Mouse (Mus musculus): Measurements from ENCODE around the gene 4930558K02Rik. TPM values are rescaled to one million over a fixed set of nuclear protein-coding genes. Genes with fewer than 3 reads are reported as not detected.

Gene 4930558K02Rik
- polyA plus RNA-seq, 1 experiment from 2014 or later: not detected

DNA sequence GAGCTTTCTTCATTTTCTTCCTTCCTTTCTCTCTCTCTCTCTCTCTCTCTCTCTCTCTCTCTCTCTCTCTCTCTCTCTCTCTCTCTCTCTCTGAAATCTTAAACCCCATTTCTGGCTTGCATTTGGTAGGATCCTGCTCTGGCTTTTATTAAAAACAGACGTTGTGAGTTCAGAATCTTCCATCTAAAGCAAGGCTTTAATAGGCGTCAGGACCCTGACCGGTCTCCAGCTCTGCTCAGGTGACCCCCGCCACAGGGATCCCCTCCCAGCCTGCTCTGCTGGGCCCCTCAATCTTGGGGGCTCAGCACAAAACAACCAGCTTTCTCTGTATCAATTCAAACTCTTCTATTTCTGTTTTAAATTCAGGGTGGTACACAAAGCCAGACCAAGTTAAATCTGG lies 28.8 kb upstream of the 4930558K02Rik start:
- Histone ChIP-seq H3K9me3 (no peaks in the 10 kb centered on the region), H3K27me3 (replicated peaks; ENCODE audit: low read depth, poor library complexity, severe bottlenecking) (no peaks in the 10 kb centered on the region), H3K4me3 (peak overlapping the region; percentile 1; the same call in 1 of the 2 replicates), H3K27ac (replicated peaks) (peak overlapping the region; percentile 90), H3K36me3 (replicated peaks) (no peaks in the 10 kb centered on the region), H3K4me1 (peaks cover 91% of the 10 kb centered on the region)
- peak; percentile 69 for DNase-seq (ENCODE audit: low spot score)
- 12% methylated on average over 4 of the region's 4 CpGs for WGBS

GRCm38 (mm10) chr1:162006109-162006508 lies 26.7 kb upstream of the 4930558K02Rik start:
- no peak overlapping the region for H3K4me3 ChIP-seq
- DNase-seq (ENCODE audit: low spot score): no peak
- WGBS: 80% methylated on average over 9 of the region's 9 CpGs
- H3K36me3 ChIP-seq (replicated peaks): no peaks in the 10 kb centered on the region
- peaks cover 91% of the 10 kb centered on the region for H3K4me1 ChIP-seq
- no peaks in the 10 kb centered on the region for H3K27me3 ChIP-seq (replicated peaks; ENCODE audit: low read depth, poor library complexity, severe bottlenecking)
- peak overlapping the region; percentile 90 for H3K27ac ChIP-seq (replicated peaks)
- no peaks in the 10 kb centered on the region for H3K9me3 ChIP-seq

DNA sequence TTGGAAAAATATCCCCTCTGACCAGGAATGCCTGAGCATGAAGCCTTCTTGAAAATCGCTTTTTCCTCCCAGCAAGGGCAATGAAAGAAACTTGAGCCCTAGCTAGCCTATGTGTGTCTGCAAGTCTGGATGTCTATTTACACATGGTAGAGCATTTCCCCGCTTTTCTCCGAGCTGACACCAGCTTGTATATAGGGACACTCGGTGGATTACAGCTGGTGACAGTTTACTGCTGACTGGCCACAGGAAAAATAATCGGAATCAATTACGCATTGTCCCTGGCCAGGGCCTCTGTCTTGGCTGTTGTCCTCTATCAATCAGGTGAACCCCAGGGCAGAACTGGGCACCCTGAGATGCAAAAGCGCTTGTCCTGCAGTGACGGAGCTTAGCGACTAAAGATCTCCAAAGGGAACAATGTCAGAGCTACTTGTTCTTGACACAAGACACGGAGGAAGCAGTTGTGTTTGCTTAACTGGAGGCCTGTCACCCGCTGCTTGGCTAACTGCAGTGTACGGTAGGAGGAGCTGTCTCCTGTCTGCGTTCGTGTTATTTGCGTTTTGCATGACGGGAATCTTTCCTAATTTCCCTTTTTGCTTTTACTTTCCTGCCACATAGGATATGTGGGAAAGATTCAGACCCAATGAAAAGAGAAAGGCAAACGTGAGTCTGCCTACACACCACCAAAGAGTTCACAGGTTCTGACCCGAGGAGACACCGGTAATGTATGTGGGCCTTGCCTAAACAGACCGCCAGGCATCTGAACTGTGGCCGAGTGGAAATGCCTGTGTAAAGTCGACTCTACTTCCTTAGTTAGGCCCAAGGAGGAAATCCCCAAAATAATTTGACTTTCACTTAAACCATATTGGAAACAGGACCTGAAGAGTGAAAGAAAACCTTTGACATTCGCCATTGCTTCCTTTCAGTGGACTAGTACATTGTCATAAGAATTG lies 25.7 kb upstream of the 4930558K02Rik start:
- no peaks in the 10 kb centered on the region for H3K27me3 ChIP-seq (replicated peaks; ENCODE audit: low read depth, poor library complexity, severe bottlenecking)
- H3K9me3 ChIP-seq: no peaks in the 10 kb centered on the region
- peak; percentile 65 for DNase-seq (ENCODE audit: low spot score)
- H3K27ac ChIP-seq (replicated peaks): peak overlapping the region; percentile 90
- peaks cover 93% of the 10 kb centered on the region for H3K4me1 ChIP-seq
- H3K36me3 ChIP-seq (replicated peaks): no peaks in the 10 kb centered on the region
- H3K4me3 ChIP-seq: peak overlapping the region; percentile 41
- WGBS: 40% methylated on average over 23 of the region's 23 CpGs

DNA sequence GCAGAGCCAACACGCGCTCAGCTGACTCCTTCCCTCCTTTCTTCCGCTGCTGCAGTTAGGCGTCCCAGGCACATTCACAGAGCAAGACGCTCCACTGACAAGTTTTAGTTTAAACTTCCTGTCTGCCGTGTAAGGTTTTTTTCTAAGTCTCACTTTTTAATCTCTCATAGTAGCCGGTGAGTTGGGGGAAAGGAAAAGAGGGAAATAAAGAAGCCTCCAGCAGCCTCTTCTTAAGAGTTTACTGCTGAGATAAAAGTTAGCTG lies 25.0 kb upstream of the 4930558K02Rik start:
- peak overlapping the region; percentile 90 for H3K27ac ChIP-seq (replicated peaks)
- WGBS: 32% methylated on average over 7 of the region's 7 CpGs
- peak overlapping the region; percentile 41 for H3K4me3 ChIP-seq
- no peak for DNase-seq (ENCODE audit: low spot score)
- no peaks in the 10 kb centered on the region for H3K9me3 ChIP-seq
- no peaks in the 10 kb centered on the region for H3K27me3 ChIP-seq (replicated peaks; ENCODE audit: low read depth, poor library complexity, severe bottlenecking)
- peaks cover 93% of the 10 kb centered on the region for H3K4me1 ChIP-seq
- no peaks in the 10 kb centered on the region for H3K36me3 ChIP-seq (replicated peaks)

- no peak for DNase-seq (ENCODE audit: low spot score)
These were observed 24.5 kb upstream of the 4930558K02Rik start for GRCm38 (mm10) chr1:162003729-162004517.

GRCm38 (mm10) chr1:162001328-162001727 lies 21.9 kb upstream of the 4930558K02Rik start:
- 59% methylated on average over 8 of the region's 8 CpGs for WGBS
- Histone ChIP-seq H3K36me3 (replicated peaks) (no peaks in the 10 kb centered on the region), H3K27me3 (replicated peaks; ENCODE audit: low read depth, poor library complexity, severe bottlenecking) (no peaks in the 10 kb centered on the region), H3K4me1 (peaks cover 69% of the 10 kb centered on the region), H3K4me3 (no peak overlapping the region), H3K9me3 (no peaks in the 10 kb centered on the region), H3K27ac (replicated peaks) (peak overlapping the region; percentile 90)
- no peak for DNase-seq (ENCODE audit: low spot score)

More at GRCm38 (mm10) chr1:162003729-162004517, 24.5 kb upstream of the 4930558K02Rik start:
- Histone ChIP-seq H3K27ac (replicated peaks) (peak overlapping the region; percentile 90), H3K9me3 (no peaks in the 10 kb centered on the region), H3K36me3 (replicated peaks) (no peaks in the 10 kb centered on the region), H3K27me3 (replicated peaks; ENCODE audit: low read depth, poor library complexity, severe bottlenecking) (no peaks in the 10 kb centered on the region), H3K4me1 (peaks cover 93% of the 10 kb centered on the region), H3K4me3 (peak overlapping the region; percentile 41)
- 46% methylated on average over 14 of the region's 14 CpGs for WGBS

DNA sequence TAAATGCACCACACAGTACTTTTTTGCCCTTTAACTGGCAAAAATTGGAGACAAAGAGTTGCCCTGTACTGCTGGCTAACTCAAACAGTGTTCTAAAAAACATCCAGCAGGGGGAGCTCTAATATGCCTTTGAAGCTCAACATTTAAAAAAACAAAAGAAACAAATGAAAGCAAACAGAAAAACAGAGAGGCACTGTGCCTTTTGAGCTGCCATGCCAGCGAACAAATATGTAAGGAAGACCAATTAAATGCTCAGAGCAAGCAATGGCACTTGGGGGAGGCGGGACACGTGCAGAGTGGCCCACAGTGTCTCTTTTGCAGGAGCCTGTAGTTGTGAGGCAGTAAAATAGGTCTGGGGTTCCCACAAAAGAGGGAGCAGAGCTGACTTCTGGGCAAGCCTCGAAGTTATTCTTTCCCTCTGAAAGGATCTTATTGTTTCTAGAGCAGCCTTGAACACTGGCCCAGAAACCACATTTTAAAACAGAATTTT lies 20.5 kb upstream of the 4930558K02Rik start:
- peak overlapping the region; percentile 90 for H3K27ac ChIP-seq (replicated peaks)
- H3K36me3 ChIP-seq (replicated peaks): no peaks in the 10 kb centered on the region
- peak; percentile 74 for DNase-seq (ENCODE audit: low spot score)
- H3K4me1 ChIP-seq: peaks cover 55% of the 10 kb centered on the region
- peak overlapping the region; percentile 34; the same call in 1 of the 2 replicates for H3K4me3 ChIP-seq
- no peaks in the 10 kb centered on the region for H3K27me3 ChIP-seq (replicated peaks; ENCODE audit: low read depth, poor library complexity, severe bottlenecking)
- 5% methylated on average over 4 of the region's 4 CpGs for WGBS
- no peaks in the 10 kb centered on the region for H3K9me3 ChIP-seq

DNA sequence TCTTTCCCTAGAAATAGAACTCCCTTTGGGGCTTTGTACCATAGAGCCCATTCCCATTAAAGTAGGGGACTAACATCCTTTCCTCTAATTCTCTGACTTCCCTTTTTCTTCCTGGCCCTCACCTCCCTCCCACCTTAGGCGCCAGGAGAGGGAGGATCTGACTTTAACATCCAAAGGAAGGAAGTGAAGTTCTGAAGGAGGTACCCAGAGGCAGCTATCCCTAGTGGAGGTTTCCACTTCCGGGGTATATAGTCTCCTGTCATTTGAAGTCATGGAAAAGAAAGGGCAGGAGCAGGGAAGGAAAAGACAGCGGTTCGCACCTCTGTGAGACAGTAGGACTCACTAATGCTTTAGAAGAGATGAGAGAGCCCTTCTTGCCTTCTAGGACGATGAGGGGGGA lies 19.9 kb upstream of the 4930558K02Rik start:
- Histone ChIP-seq H3K36me3 (replicated peaks) (no peaks in the 10 kb centered on the region), H3K27ac (replicated peaks) (peak overlapping the region; percentile 90), H3K9me3 (no peaks in the 10 kb centered on the region), H3K27me3 (replicated peaks; ENCODE audit: low read depth, poor library complexity, severe bottlenecking) (no peaks in the 10 kb centered on the region), H3K4me1 (peaks cover 49% of the 10 kb centered on the region), H3K4me3 (no peak overlapping the region)
- 39% methylated on average over 5 of the region's 5 CpGs for WGBS
- no peak for DNase-seq (ENCODE audit: low spot score)

DNA sequence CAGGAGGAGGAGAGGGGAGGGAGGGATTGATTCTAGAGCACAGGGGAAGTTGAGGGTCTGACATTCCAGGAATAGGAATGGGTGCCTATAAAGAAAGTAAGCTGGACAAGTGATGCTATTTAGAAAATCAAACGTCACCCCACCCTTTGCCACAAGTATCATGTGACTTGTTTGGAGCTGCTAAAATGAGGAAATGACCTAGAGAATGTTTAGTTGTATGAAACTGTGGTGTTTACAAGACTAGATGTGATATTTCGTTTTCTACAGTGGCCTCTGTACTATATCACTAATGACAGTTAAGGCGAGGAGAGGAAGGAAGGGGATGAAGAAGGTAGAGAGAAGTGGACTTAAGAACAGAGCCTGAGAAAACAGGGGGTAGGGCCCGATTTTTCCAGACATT lies 19.3 kb upstream of the 4930558K02Rik start:
- H3K27me3 ChIP-seq (replicated peaks; ENCODE audit: low read depth, poor library complexity, severe bottlenecking): no peaks in the 10 kb centered on the region
- DNase-seq (ENCODE audit: low spot score): no peak
- H3K27ac ChIP-seq (replicated peaks): peak overlapping the region; percentile 90; the same call in 1 of the 2 replicates
- H3K4me1 ChIP-seq: peaks cover 44% of the 10 kb centered on the region
- H3K9me3 ChIP-seq: no peaks in the 10 kb centered on the region
- no peak overlapping the region for H3K4me3 ChIP-seq
- 73% methylated on average over 4 of the region's 4 CpGs for WGBS
- no peaks in the 10 kb centered on the region for H3K36me3 ChIP-seq (replicated peaks)

DNA sequence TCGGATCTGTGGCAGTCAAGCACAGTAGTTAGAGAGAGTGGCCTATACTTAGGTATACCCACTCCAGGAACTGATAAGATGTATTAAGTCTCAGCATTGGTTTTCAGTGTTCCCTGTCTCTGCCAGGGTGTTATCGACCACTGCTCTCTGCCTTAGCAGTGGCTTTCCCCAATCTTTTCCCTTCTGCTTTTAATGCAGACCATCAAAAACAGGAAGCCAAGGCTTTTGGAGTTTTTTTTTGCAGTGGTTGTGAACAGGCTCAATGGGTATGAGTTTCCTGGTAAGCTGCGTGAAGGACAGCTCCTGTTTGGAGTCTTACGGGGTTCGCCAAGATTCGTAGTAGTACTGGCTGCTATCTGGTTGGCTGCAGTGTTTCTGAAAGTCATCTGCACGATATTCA lies 13.0 kb upstream of the 4930558K02Rik start:
- WGBS: 91% methylated on average over 7 of the region's 7 CpGs
- Histone ChIP-seq H3K4me1 (peaks cover 9% of the 10 kb centered on the region), H3K4me3 (no peak overlapping the region), H3K27me3 (replicated peaks; ENCODE audit: low read depth, poor library complexity, severe bottlenecking) (no peaks in the 10 kb centered on the region), H3K27ac (replicated peaks) (no peak overlapping the region), H3K36me3 (replicated peaks) (no peaks in the 10 kb centered on the region), H3K9me3 (no peaks in the 10 kb centered on the region)
- DNase-seq (ENCODE audit: low spot score): no peak

DNA sequence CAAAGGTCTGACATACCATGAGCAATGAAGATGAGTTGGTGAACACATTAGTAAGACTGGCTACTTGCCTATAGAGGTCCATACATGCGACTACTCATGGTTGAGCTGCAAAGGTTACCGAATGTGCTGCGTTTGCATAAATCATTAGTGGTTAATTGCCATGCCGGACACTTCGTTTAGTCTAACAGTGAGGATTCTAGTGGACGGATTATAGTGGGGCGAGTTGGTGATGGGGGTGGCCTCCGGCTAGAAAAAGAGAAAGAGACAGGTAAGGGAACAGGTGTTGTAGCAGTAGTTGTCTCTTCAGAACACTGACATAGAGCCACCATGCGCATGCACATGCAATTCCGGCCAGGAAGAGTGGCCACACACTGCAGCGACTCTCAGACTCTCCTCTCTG lies 12.4 kb upstream of the 4930558K02Rik start:
- Histone ChIP-seq H3K27me3 (replicated peaks; ENCODE audit: low read depth, poor library complexity, severe bottlenecking) (no peaks in the 10 kb centered on the region), H3K4me1 (peaks cover 9% of the 10 kb centered on the region), H3K9me3 (no peaks in the 10 kb centered on the region), H3K36me3 (replicated peaks) (no peaks in the 10 kb centered on the region), H3K4me3 (no peak overlapping the region), H3K27ac (replicated peaks) (no peak overlapping the region)
- 95% methylated on average over 11 of the region's 11 CpGs for WGBS
- DNase-seq (ENCODE audit: low spot score): no peak

- Histone ChIP-seq H3K27ac (replicated peaks) (no peak overlapping the region), H3K4me1 (peaks cover 9% of the 10 kb centered on the region), H3K36me3 (replicated peaks) (no peaks in the 10 kb centered on the region), H3K9me3 (no peaks in the 10 kb centered on the region), H3K4me3 (no peak overlapping the region), H3K27me3 (replicated peaks; ENCODE audit: low read depth, poor library complexity, severe bottlenecking) (no peaks in the 10 kb centered on the region)
- no peak for DNase-seq (ENCODE audit: low spot score)
- 76% methylated on average over 10 of the region's 10 CpGs for WGBS
These were observed 11.5 kb upstream of the 4930558K02Rik start for GRCm38 (mm10) chr1:161990684-161991578.

All from embryonic facial prominence, embryonic 10.5 days (tissue).